Mouse (Mus musculus): Measurements from ENCODE around the gene Clec2d.

Clec2d gene

DNA sequence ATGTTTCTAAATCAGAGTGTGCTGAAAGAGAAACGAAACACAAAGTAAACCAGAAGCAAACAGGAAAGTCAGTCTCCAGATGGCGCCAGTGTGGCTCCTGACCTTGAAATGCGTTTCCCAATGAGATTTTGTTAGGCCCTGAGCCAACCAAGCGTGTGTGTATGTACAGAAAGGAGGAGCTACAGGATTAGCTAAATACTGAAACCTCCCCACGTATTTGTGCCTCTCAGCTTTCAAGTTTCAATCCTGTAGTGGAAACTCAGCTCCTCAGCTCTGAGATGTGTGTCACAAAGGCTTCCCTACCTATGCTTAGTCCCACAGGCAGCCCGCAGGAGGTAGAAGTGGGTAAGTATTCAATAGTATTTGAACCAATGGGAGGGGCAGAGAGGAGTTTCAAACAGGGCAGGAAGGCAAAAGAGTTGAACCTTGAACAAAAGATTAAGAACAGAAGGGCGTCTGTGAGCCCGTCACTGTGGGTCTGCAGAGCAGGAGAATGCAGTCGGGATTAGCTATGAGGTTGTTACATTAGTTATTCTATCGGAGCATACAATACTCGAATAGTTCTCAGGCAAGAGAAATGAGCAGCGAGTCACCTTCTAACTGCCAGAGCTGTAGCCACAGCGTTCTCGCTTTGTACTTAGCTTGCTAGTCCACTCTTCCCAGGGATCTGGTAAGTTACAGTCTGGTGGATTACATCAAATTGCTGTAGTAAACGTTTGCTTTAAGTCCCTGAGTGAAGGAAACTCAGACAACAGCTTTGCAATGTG, at the start of gene Clec2d:
Gene Clec2d, plus strand, starts transcription at position 213 of the 767 bp plus-strand sequence.
- H3K9me3 ChIP-seq (ENCODE audit: low read length) = no peaks in the 10 kb centered on the region
- no peaks in the 10 kb centered on the region for H3K27me3 ChIP-seq (ENCODE audit: insufficient read depth, low read length)
- peaks cover 13% of the 10 kb centered on the region for H3K4me1 ChIP-seq (replicated peaks; ENCODE audit: low read depth, low read length)
- no peaks in the 10 kb centered on the region for H3K36me3 ChIP-seq (ENCODE audit: insufficient read depth, low read length)
- peak within 1 kb of the TSS; percentile 29; the same call in 1 of the 2 replicates for H3K4me3 ChIP-seq (replicated peaks; ENCODE audit: low read length)
- TF ChIP-seq POU5F1 (IDR thresholded peaks at IDR 0.05; ENCODE audit: borderline replicate concordance, low read length) (no peak), NANOG (IDR thresholded peaks at IDR 0.05; ENCODE audit: borderline replicate concordance, low read length) (no peak), CTCF (conservative IDR thresholded peaks at IDR 0.05; ENCODE audit: low read length) (no peak)

DNA sequence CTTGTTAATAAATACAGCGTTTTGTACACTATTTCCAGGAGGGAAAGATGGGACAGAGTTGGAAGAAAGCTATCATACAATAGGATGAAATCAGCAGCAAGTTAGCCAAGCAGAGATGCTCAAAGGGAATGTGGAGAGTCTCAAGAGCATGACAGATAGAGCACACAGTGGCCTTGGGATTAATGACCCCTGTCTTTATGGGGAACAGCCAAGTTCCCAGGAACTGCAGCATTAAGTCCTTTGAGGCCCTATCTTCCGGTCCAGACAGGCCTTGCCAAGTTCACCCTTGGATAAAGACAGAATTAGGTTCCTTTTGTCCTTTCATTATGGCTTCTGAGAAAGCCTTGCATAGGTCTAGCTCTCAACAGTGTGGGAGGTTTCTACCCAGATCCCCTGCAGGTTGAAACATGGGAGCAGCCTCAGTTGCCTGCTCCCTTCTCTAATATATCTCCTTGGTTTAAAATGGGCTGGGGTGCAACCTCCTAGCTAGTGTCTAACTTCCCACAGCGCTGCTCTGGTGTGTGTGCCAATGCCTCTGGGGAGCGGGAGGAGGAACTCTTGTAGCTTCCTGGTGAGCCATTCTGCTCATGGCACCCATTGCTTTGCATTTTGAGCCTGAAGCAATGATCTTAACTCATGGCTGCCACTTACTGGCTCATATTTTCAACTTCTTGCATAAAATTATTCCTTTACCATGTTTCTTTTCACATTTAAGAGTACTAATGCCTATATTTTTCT, 47.6 kb upstream of the Clec2d start:
- Histone ChIP-seq H3K36me3 (ENCODE audit: insufficient read depth, low read length) (no peaks in the 10 kb centered on the region), H3K4me1 (replicated peaks; ENCODE audit: low read depth, low read length) (no peaks in the 10 kb centered on the region), H3K27me3 (ENCODE audit: insufficient read depth, low read length) (no peaks in the 10 kb centered on the region), H3K9me3 (ENCODE audit: low read length) (no peaks in the 10 kb centered on the region), H3K4me3 (replicated peaks; ENCODE audit: low read length) (no peak overlapping the region)
- TF ChIP-seq CTCF (conservative IDR thresholded peaks at IDR 0.05; ENCODE audit: low read length) (no peak), NANOG (IDR thresholded peaks at IDR 0.05; ENCODE audit: borderline replicate concordance, low read length) (no peak), POU5F1 (IDR thresholded peaks at IDR 0.05; ENCODE audit: borderline replicate concordance, low read length) (no peak)

DNA sequence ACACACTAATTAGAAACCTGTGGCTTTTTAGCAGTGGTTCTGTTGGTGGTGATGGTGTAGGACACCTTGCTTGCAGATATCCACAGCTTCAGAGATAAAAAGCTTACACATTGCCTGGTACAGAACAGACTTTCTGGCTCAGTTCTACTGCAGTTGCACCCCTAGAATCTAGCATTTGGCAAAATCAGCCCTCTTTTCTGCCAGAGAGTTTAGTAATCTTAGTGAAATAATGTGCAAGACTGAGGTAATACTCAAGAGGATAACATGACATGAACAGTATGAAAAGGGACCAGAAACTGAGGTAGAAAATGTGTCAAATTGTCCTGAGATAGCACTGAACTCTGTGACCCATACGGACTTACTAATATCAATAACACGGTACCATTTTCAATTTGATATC, 33.6 kb upstream of the Clec2d start:
- TF ChIP-seq POU5F1 (IDR thresholded peaks at IDR 0.05; ENCODE audit: borderline replicate concordance, low read length) = no peak
- TF ChIP-seq NANOG (IDR thresholded peaks at IDR 0.05; ENCODE audit: borderline replicate concordance, low read length) = no peak
- no peak for TF ChIP-seq CTCF (conservative IDR thresholded peaks at IDR 0.05; ENCODE audit: low read length)
- Histone ChIP-seq H3K27me3 (ENCODE audit: insufficient read depth, low read length) (no peaks in the 10 kb centered on the region), H3K36me3 (ENCODE audit: insufficient read depth, low read length) (no peaks in the 10 kb centered on the region), H3K4me1 (replicated peaks; ENCODE audit: low read depth, low read length) (no peaks in the 10 kb centered on the region), H3K4me3 (replicated peaks; ENCODE audit: low read length) (no peak overlapping the region), H3K9me3 (ENCODE audit: low read length) (peaks cover 12% of the 10 kb centered on the region)

DNA sequence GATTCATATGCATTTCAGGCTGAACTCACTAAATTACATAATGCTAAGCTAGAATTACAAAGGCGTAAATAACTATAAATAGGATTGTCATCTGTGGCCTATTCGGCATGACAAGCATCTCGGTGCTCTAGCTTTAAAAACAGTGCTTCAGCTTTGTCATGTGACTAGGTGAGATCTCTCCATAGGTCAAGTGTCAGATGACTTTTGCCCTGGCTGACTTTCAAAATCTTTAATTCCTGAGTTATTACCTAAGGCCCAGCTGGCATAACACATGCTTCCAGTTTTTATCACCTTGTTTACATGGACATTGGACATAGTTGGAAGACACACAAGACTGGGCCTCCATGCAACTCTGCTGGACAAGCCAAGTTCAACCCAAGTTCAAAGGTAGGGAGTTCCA, 20.3 kb upstream of the Clec2d start:
- Histone ChIP-seq H3K4me1 (replicated peaks; ENCODE audit: low read depth, low read length) (no peaks in the 10 kb centered on the region), H3K27me3 (ENCODE audit: insufficient read depth, low read length) (no peaks in the 10 kb centered on the region), H3K36me3 (ENCODE audit: insufficient read depth, low read length) (no peaks in the 10 kb centered on the region), H3K9me3 (ENCODE audit: low read length) (peaks cover 4% of the 10 kb centered on the region; the same call in 1 of the 2 replicates), H3K4me3 (replicated peaks; ENCODE audit: low read length) (no peak overlapping the region)
- TF ChIP-seq POU5F1 (IDR thresholded peaks at IDR 0.05; ENCODE audit: borderline replicate concordance, low read length) (no peak), NANOG (IDR thresholded peaks at IDR 0.05; ENCODE audit: borderline replicate concordance, low read length) (no peak)

DNA sequence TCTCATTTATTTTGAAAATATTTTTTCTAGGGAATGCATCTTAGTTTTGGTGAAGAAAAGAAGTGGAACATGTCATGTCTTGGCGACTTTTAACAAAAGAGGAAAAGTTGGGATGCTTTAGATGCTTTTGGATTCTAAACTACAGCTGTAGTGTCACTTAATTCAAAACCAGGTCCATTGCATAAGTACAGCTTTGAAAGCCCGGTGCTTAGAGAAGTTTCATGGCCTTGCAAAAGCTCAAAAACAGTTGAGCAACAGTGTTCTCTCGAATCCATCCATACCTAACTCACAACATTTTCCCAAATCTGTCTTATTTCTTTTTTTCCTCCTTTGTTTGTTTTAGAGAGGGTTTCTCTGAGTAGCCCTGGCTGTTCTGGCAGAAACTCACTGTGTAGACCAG, 19.3 kb upstream of the Clec2d start:
- Histone ChIP-seq H3K4me3 (replicated peaks; ENCODE audit: low read length) (no peak overlapping the region), H3K36me3 (ENCODE audit: insufficient read depth, low read length) (no peaks in the 10 kb centered on the region), H3K4me1 (replicated peaks; ENCODE audit: low read depth, low read length) (no peaks in the 10 kb centered on the region), H3K27me3 (ENCODE audit: insufficient read depth, low read length) (no peaks in the 10 kb centered on the region), H3K9me3 (ENCODE audit: low read length) (peaks cover 4% of the 10 kb centered on the region; the same call in 1 of the 2 replicates)
- no peak for TF ChIP-seq CTCF (conservative IDR thresholded peaks at IDR 0.05; ENCODE audit: low read length)
- TF ChIP-seq POU5F1 (IDR thresholded peaks at IDR 0.05; ENCODE audit: borderline replicate concordance, low read length) = no peak
- no peak for TF ChIP-seq NANOG (IDR thresholded peaks at IDR 0.05; ENCODE audit: borderline replicate concordance, low read length)

DNA sequence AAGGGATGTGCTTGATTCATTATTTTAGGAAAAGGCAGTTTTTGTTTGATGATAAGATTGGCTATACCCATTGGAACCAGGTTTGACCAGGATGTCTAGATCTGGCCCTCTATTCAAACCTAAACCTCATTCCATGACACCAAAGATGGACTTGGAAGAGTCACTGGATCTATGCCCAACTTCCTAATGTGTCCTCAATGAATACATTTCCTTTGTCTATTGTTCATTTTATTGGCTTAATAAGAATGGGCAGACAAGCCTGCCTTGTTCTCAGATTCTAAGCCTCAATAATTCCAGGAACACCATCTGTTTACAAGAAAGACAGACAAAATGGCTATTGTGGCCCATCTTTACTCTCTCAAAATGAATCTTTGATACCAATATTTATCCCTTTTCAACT, 18.5 kb upstream of the Clec2d start:
- Histone ChIP-seq H3K4me3 (replicated peaks; ENCODE audit: low read length) (no peak overlapping the region), H3K4me1 (replicated peaks; ENCODE audit: low read depth, low read length) (no peaks in the 10 kb centered on the region), H3K27me3 (ENCODE audit: insufficient read depth, low read length) (no peaks in the 10 kb centered on the region), H3K9me3 (ENCODE audit: low read length) (no peaks in the 10 kb centered on the region), H3K36me3 (ENCODE audit: insufficient read depth, low read length) (no peaks in the 10 kb centered on the region)
- no peak for TF ChIP-seq NANOG (IDR thresholded peaks at IDR 0.05; ENCODE audit: borderline replicate concordance, low read length)

DNA sequence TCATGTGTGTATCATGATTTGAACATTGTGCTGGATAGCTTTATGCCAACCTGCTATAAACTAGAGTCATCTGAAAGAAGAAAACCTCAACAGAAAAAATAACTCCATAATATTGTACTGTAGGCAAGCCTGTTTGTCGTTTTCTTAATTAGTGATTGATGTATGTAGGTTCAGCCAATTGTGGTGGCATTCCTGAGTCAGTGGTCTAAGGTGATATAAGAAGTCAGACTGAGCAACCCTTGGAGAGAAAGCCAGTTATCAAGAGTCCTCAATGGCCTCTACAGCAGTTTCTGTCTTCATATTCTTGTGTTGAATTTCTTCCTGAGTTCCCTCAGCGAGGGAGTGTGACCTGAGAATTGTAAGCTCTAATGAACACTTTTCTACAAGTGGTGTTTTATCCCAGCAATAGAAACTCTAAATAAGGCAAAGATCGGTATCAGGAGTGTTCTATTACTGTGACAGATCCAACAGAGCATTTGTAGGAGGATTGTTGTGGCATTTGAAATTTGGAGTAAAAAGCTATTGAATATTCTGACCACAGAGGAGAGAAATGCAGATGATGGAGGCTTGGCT, 17.7 kb upstream of the Clec2d start:
- no peak for TF ChIP-seq POU5F1 (IDR thresholded peaks at IDR 0.05; ENCODE audit: borderline replicate concordance, low read length)
- no peak for TF ChIP-seq NANOG (IDR thresholded peaks at IDR 0.05; ENCODE audit: borderline replicate concordance, low read length)
- no peak for TF ChIP-seq CTCF (conservative IDR thresholded peaks at IDR 0.05; ENCODE audit: low read length)
- Histone ChIP-seq H3K36me3 (ENCODE audit: insufficient read depth, low read length) (no peaks in the 10 kb centered on the region), H3K27me3 (ENCODE audit: insufficient read depth, low read length) (no peaks in the 10 kb centered on the region), H3K4me1 (replicated peaks; ENCODE audit: low read depth, low read length) (no peaks in the 10 kb centered on the region), H3K4me3 (replicated peaks; ENCODE audit: low read length) (no peak overlapping the region), H3K9me3 (ENCODE audit: low read length) (no peaks in the 10 kb centered on the region)

DNA sequence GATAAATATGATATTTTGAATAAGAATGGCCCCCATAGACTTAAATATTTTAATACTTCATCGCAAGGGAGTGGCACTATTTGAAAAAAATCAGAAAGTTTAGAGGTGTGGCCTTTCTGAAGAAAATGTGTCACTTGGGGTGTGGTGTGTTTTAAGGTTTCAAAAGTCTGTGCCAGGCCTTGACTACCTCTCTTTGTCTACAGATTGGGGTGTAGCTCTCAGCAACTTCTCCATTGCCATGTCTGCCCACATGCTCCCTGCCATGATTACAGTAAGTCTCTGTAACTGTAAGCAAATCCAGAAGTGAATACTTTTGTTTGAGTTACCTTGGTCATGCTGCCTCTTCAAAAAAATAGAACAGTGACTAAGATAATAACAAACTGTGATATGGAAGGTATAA, 16.8 kb upstream of the Clec2d start:
- H3K27me3 ChIP-seq (ENCODE audit: insufficient read depth, low read length) = no peaks in the 10 kb centered on the region
- H3K4me3 ChIP-seq (replicated peaks; ENCODE audit: low read length) = no peak overlapping the region
- TF ChIP-seq NANOG (IDR thresholded peaks at IDR 0.05; ENCODE audit: borderline replicate concordance, low read length) = no peak
- no peaks in the 10 kb centered on the region for H3K9me3 ChIP-seq (ENCODE audit: low read length)
- H3K4me1 ChIP-seq (replicated peaks; ENCODE audit: low read depth, low read length) = no peaks in the 10 kb centered on the region
- no peaks in the 10 kb centered on the region for H3K36me3 ChIP-seq (ENCODE audit: insufficient read depth, low read length)
